Mouse (Mus musculus) olfactory bulb, adult 2 months (tissue): ENCODE data around the gene Shroom4.

Experiments
- CTCF ChIP-seq: fragments of 200-500 bp; IDR thresholded peaks from 2 replicates; pipeline ENCODE4 v1.5.1; 2012; ENCODE audit warnings: low read depth, mild to moderate bottlenecking, low read length, moderate library complexity; ENCODE audit not compliant: insufficient read depth
- POLR2A ChIP-seq: fragments of 200-500 bp; IDR thresholded peaks from 2 replicates; pipeline ENCODE4 v1.6.1; 2012; ENCODE audit warnings: mild to moderate bottlenecking, low read depth, low read length, moderate library complexity; ENCODE audit not compliant: insufficient read depth

DNA sequence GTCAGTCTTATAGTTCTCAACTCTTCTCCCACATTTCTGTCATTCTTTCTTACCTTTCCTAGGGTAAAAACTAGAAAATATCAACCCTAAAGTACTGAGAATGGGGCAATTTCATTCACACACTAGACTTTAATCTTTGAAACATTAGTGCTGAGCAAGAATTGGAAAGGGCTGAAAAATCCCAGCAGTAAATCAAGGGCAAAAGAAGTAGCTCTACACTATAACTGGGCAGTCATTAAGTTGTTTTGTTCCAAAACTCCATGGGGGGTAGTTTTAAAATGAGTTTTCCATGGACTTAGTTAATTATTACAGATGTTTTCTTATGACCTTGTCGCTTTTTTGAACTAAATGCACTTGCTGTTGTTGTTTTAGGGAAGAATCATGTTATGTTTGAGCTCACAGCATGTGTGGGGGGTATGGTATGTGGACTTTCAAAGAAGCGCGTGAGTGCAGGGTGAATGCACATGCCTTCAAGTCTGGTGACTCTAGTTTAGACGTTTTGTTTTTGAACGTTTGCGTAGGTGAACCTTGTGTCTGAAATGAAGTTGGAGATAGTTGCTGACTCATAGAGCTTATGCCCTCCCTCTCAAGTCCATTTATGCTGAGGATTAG is 42.0 kb upstream of the Shroom4 start:
- TF ChIP-seq CTCF = no peak
- no peak for TF ChIP-seq POLR2A
